Mouse (Mus musculus): ENCODE results near the gene Svep1. TPM values are rescaled to one million over a fixed set of nuclear protein-coding genes. Genes with fewer than 3 reads are reported as not detected.

Gene Svep1
- total and polyA plus RNA-seq, 2 experiments = 0.20 to 0.46 TPM

GRCm38 (mm10) chr4:58183897-58184296 lies 22.8 kb downstream of the Svep1 start:
- Histone ChIP-seq H3K4me1 (ENCODE audit: control insufficient read depth, insufficient read depth, low read length) (no peaks in the 10 kb centered on the region), H3K27ac (replicated peaks; ENCODE audit: insufficient read depth, low read depth, low read length) (no peak overlapping the region), H3K27me3 (ENCODE audit: control insufficient read depth, insufficient read depth, low read length) (no peaks in the 10 kb centered on the region), H3K79me2 (ENCODE audit: control insufficient read depth, insufficient read depth, low read length) (no peaks in the 10 kb centered on the region), H3K36me3 (ENCODE audit: control insufficient read depth, insufficient read depth, low read length) (no peaks in the 10 kb centered on the region), H3K4me3 (ENCODE audit: insufficient read depth, low read depth, low read length) (no peak overlapping the region), H3K9ac (ENCODE audit: low read depth, low read length) (no peak overlapping the region)
- 88% methylated on average over 4 of the region's 4 CpGs for WGBS
- DNase-seq (ENCODE audit: extremely low read depth, low read depth, low spot score) = no peak
- TF ChIP-seq POLR2A (IDR thresholded peaks at IDR 0.05; ENCODE audit: extremely low read depth, insufficient read depth, low read length) (no peak), CTCF (IDR thresholded peaks at IDR 0.05; ENCODE audit: low read depth, low read length) (no peak)

GRCm38 (mm10) chr4:58178489-58178888 lies 28.2 kb downstream of the Svep1 start:
- no peak overlapping the region for H3K27ac ChIP-seq (replicated peaks; ENCODE audit: insufficient read depth, low read depth, low read length)
- no peak for DNase-seq (ENCODE audit: extremely low read depth, low read depth, low spot score)
- no peak overlapping the region for H3K4me3 ChIP-seq (ENCODE audit: insufficient read depth, low read depth, low read length)
- H3K9ac ChIP-seq (ENCODE audit: low read depth, low read length) = no peak overlapping the region
- H3K27me3 ChIP-seq (ENCODE audit: control insufficient read depth, insufficient read depth, low read length) = no peaks in the 10 kb centered on the region
- H3K79me2 ChIP-seq (ENCODE audit: control insufficient read depth, insufficient read depth, low read length) = no peaks in the 10 kb centered on the region
- no peaks in the 10 kb centered on the region for H3K4me1 ChIP-seq (ENCODE audit: control insufficient read depth, insufficient read depth, low read length)
- no peak for TF ChIP-seq CTCF (IDR thresholded peaks at IDR 0.05; ENCODE audit: low read depth, low read length)
- no peaks in the 10 kb centered on the region for H3K36me3 ChIP-seq (ENCODE audit: control insufficient read depth, insufficient read depth, low read length)
- WGBS = 90% methylated on average over 6 of the region's 6 CpGs

GRCm38 (mm10) chr4:58177256-58177655 lies 29.4 kb downstream of the Svep1 start:
- Histone ChIP-seq H3K4me3 (ENCODE audit: insufficient read depth, low read depth, low read length) (no peak overlapping the region), H3K27me3 (ENCODE audit: control insufficient read depth, insufficient read depth, low read length) (no peaks in the 10 kb centered on the region), H3K4me1 (ENCODE audit: control insufficient read depth, insufficient read depth, low read length) (no peaks in the 10 kb centered on the region), H3K36me3 (ENCODE audit: control insufficient read depth, insufficient read depth, low read length) (no peaks in the 10 kb centered on the region), H3K9ac (ENCODE audit: low read depth, low read length) (no peak overlapping the region), H3K27ac (replicated peaks; ENCODE audit: insufficient read depth, low read depth, low read length) (no peak overlapping the region), H3K79me2 (ENCODE audit: control insufficient read depth, insufficient read depth, low read length) (no peaks in the 10 kb centered on the region)
- no peak for DNase-seq (ENCODE audit: extremely low read depth, low read depth, low spot score)
- 89% methylated on average over 15 of the region's 15 CpGs for WGBS
- TF ChIP-seq CTCF (IDR thresholded peaks at IDR 0.05; ENCODE audit: low read depth, low read length) (no peak), POLR2A (IDR thresholded peaks at IDR 0.05; ENCODE audit: extremely low read depth, insufficient read depth, low read length) (no peak)

- Histone ChIP-seq H3K79me2 (ENCODE audit: control insufficient read depth, insufficient read depth, low read length) (no peaks in the 10 kb centered on the region), H3K4me1 (ENCODE audit: control insufficient read depth, insufficient read depth, low read length) (no peaks in the 10 kb centered on the region), H3K36me3 (ENCODE audit: control insufficient read depth, insufficient read depth, low read length) (no peaks in the 10 kb centered on the region), H3K27ac (replicated peaks; ENCODE audit: insufficient read depth, low read depth, low read length) (no peak overlapping the region), H3K4me3 (ENCODE audit: insufficient read depth, low read depth, low read length) (no peak overlapping the region), H3K9ac (ENCODE audit: low read depth, low read length) (no peak overlapping the region), H3K27me3 (ENCODE audit: control insufficient read depth, insufficient read depth, low read length) (no peaks in the 10 kb centered on the region)
- DNase-seq (ENCODE audit: extremely low read depth, low read depth, low spot score) = no peak
- WGBS = 68% methylated on average over 4 of the region's 4 CpGs
- TF ChIP-seq CTCF (IDR thresholded peaks at IDR 0.05; ENCODE audit: low read depth, low read length) (no peak), POLR2A (IDR thresholded peaks at IDR 0.05; ENCODE audit: extremely low read depth, insufficient read depth, low read length) (no peak)
These were observed 32.1 kb downstream of the Svep1 start for GRCm38 (mm10) chr4:58174435-58174987.

- Histone ChIP-seq H3K36me3 (ENCODE audit: control insufficient read depth, insufficient read depth, low read length) (no peaks in the 10 kb centered on the region), H3K4me1 (ENCODE audit: control insufficient read depth, insufficient read depth, low read length) (no peaks in the 10 kb centered on the region), H3K27ac (replicated peaks; ENCODE audit: insufficient read depth, low read depth, low read length) (no peak overlapping the region), H3K9ac (ENCODE audit: low read depth, low read length) (no peak overlapping the region), H3K4me3 (ENCODE audit: insufficient read depth, low read depth, low read length) (no peak overlapping the region), H3K27me3 (ENCODE audit: control insufficient read depth, insufficient read depth, low read length) (no peaks in the 10 kb centered on the region), H3K79me2 (ENCODE audit: control insufficient read depth, insufficient read depth, low read length) (no peaks in the 10 kb centered on the region)
- 86% methylated on average over 6 of the region's 6 CpGs for WGBS
- TF ChIP-seq POLR2A (IDR thresholded peaks at IDR 0.05; ENCODE audit: extremely low read depth, insufficient read depth, low read length) = no peak
- no peak for TF ChIP-seq CTCF (IDR thresholded peaks at IDR 0.05; ENCODE audit: low read depth, low read length)
- no peak for DNase-seq (ENCODE audit: extremely low read depth, low read depth, low spot score)
These were observed 33.3 kb downstream of the Svep1 start for GRCm38 (mm10) chr4:58173401-58173800.

- DNase-seq (ENCODE audit: extremely low read depth, low read depth, low spot score) = no peak
- Histone ChIP-seq H3K27me3 (ENCODE audit: control insufficient read depth, insufficient read depth, low read length) (no peaks in the 10 kb centered on the region), H3K27ac (replicated peaks; ENCODE audit: insufficient read depth, low read depth, low read length) (no peak overlapping the region), H3K4me1 (ENCODE audit: control insufficient read depth, insufficient read depth, low read length) (no peaks in the 10 kb centered on the region), H3K9ac (ENCODE audit: low read depth, low read length) (no peak overlapping the region), H3K36me3 (ENCODE audit: control insufficient read depth, insufficient read depth, low read length) (no peaks in the 10 kb centered on the region), H3K4me3 (ENCODE audit: insufficient read depth, low read depth, low read length) (no peak overlapping the region), H3K79me2 (ENCODE audit: control insufficient read depth, insufficient read depth, low read length) (no peaks in the 10 kb centered on the region)
- 89% methylated on average over 5 of the region's 5 CpGs for WGBS
- TF ChIP-seq POLR2A (IDR thresholded peaks at IDR 0.05; ENCODE audit: extremely low read depth, insufficient read depth, low read length) = no peak
- TF ChIP-seq CTCF (IDR thresholded peaks at IDR 0.05; ENCODE audit: low read depth, low read length) = no peak
These were observed 36.2 kb downstream of the Svep1 start for GRCm38 (mm10) chr4:58170430-58170829.
